Mouse (Mus musculus) erythroblast, embryonic 14.5 days (primary cell): Measurements from ENCODE around the gene Ly75. TPM values are rescaled to one million over a fixed set of nuclear protein-coding genes. Genes with fewer than 3 reads are reported as not detected.

ENCODE experiments used
- H3K27me3 ChIP-seq: 2 replicates; pipeline ENCODE4 v1.6.1; 2012; ENCODE audit warnings: inconsistent platforms; ENCODE audit not compliant: control insufficient read depth
- H3K36me3 ChIP-seq: 2 replicates; pipeline ENCODE4 v1.6.1; 2012; ENCODE audit warnings: mild to moderate bottlenecking, inconsistent platforms; ENCODE audit not compliant: control insufficient read depth
- H3K4me1 ChIP-seq: 2 replicates; pipeline ENCODE4 v1.6.1; 2012; ENCODE audit warnings: inconsistent platforms; ENCODE audit not compliant: control insufficient read depth
- H3K4me3 ChIP-seq: replicated peaks from 2 replicates; pipeline ENCODE3; 2012; ENCODE audit warnings: moderate library complexity, mild to moderate bottlenecking, inconsistent platforms
- H3K9me3 ChIP-seq: 2 replicates; pipeline ENCODE4 v1.6.1; 2012; ENCODE audit warnings: low read length, inconsistent platforms, mixed read lengths; ENCODE audit not compliant: control insufficient read depth
- GATA1 ChIP-seq: IDR thresholded peaks from 2 replicates; pipeline ENCODE4 v1.6.1; 2012; ENCODE audit warnings: low read length, inconsistent platforms, mixed read lengths
- TAL1 ChIP-seq: IDR thresholded peaks from 3 replicates; pipeline ENCODE4 v1.6.1; 2012; ENCODE audit warnings: low read length, inconsistent platforms, mixed read lengths
- polyA plus RNA-seq: library from polyadenylated mRNA; stranded (reverse); fragments of >175 nt; gene quantifications from 2 replicates; pipeline ENCODE4 v1.2.3, GENCODE M21; 2012

Gene Ly75
- polyA plus RNA-seq, 1 experiment = not detected

DNA sequence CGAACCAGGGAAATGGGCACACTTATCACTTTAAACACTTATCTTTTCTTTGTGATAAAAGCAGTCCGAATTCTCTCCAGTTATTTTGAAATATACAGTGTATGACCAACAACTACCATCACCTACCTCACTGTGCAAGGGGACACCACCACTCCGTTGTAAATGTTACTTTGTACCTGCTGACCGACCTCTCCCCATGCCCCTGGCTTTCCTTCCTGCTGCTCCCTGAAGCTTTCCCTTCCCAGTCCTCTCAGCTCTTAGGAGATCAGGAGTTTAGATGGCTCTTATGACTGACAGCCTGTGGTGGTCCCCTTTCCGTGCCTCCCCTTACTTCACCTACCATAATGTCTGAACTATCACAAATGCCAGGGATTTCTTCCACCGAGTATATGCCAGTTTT is 21.0 kb downstream of the Ly75 start:
- no peaks in the 10 kb centered on the region for H3K36me3 ChIP-seq
- no peaks in the 10 kb centered on the region for H3K27me3 ChIP-seq
- no peaks in the 10 kb centered on the region for H3K4me1 ChIP-seq
- no peaks in the 10 kb centered on the region for H3K9me3 ChIP-seq
- no peak overlapping the region for H3K4me3 ChIP-seq
- no peak for TF ChIP-seq GATA1
- no peak for TF ChIP-seq TAL1

DNA sequence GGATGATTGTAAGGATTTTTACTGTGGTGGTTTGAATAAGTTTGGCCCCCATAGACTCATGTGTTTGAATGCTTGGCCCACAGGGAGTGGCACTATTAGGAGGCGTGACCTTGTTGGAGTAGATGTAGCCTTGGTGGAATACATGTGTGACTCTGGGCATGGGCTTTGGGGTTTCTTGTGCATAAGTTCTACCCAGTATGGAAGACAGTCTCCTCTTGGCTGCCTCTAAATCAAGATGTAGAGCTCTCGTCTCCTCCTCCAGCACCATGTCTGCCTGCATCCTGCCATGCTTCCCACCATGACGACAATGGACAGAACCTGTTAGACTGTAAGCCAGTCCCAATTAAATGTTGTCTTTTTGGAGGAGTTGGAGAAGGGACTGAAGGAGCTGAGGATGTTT is 23.3 kb downstream of the Ly75 start:
- Histone ChIP-seq H3K9me3 (no peaks in the 10 kb centered on the region), H3K4me3 (no peak overlapping the region), H3K4me1 (no peaks in the 10 kb centered on the region), H3K27me3 (no peaks in the 10 kb centered on the region), H3K36me3 (no peaks in the 10 kb centered on the region)
- TF ChIP-seq GATA1 = no peak

DNA sequence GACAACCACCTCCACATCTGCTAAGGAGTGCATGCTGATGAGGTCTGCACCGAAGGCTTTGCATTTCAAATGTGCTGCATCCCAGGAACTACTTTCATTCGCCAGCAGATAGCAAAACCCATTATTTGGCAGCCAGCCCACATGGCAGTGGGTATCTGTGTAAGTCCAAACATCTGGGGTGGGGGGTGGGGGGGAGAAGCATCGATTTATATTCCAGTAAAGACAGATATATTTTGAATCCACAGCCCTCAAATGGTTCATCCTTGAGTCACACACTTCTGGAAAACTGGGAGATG is 27.8 kb downstream of the Ly75 start:
- TF ChIP-seq TAL1 = no peak
- TF ChIP-seq GATA1 = no peak
- no peaks in the 10 kb centered on the region; the same call in 1 of the 2 replicates for H3K4me1 ChIP-seq
- no peaks in the 10 kb centered on the region for H3K27me3 ChIP-seq
- no peaks in the 10 kb centered on the region; the same call in 1 of the 2 replicates for H3K36me3 ChIP-seq
- no peaks in the 10 kb centered on the region for H3K9me3 ChIP-seq
- no peak overlapping the region for H3K4me3 ChIP-seq

DNA sequence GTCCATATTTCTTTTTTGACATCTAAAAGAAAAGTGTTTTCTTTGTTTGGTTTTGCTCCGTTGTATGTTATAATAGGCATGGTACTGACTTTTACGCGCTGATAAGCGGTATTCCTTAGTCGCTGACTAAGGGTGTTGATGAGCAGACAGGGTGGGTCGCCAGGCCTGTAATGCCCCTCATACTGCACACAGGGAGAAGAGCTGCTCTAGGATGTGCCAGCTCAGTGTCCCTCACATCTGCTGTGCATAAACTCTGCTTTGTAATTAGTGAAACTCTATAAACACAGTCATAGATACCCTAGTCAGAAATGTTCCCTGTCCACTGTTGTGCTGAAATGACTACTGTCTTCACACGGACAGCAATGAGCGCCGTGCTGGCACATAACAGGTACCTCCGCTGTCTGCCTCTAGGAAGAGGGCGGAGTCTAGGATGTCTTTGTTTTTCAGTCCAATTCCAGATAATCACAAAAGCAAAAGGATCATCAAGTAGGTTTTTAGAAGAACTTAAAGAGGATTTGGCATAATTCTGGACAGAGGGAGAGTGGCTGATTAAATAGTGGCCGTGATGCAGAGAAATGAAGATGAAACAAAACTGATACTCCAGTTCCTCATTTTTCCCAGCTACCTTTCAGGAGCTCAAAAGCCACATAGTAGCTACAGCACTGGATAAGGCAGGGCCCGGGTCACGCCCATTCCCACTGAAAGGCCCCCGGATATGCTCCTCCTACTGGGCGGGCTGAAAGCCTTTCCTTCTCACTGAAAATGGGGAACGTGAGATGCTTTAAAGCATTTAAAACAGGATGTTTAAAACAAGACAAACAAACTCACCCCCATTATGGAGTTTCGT is 28.3 kb downstream of the Ly75 start:
- H3K4me1 ChIP-seq = no peaks in the 10 kb centered on the region; the same call in 1 of the 2 replicates
- no peaks in the 10 kb centered on the region for H3K27me3 ChIP-seq
- no peak overlapping the region for H3K4me3 ChIP-seq
- no peaks in the 10 kb centered on the region; the same call in 1 of the 2 replicates for H3K36me3 ChIP-seq
- TF ChIP-seq TAL1 (no peak), GATA1 (no peak)
- no peaks in the 10 kb centered on the region for H3K9me3 ChIP-seq

DNA sequence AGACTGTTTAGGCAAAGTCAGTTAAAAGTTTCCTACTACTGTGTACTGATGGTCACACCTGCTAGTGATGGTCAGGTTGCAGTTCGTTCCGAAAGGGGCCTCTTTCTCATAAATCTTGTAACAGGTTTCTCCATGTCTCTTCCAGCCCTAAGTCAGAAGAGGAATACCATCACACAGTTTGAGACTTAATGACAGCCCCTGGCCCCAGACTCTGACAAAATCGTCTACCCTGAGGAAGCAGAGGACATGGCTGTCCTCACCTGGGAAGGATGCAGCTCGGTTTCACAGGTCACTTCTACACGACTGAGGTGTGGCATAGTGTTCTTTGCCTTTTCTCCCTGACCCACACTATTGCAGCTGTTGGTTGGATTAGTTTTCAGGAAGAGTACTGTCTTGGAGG is 30.8 kb downstream of the Ly75 start:
- Histone ChIP-seq H3K36me3 (no peaks in the 10 kb centered on the region; the same call in 1 of the 2 replicates), H3K4me1 (no peaks in the 10 kb centered on the region; the same call in 1 of the 2 replicates), H3K4me3 (no peak overlapping the region), H3K27me3 (no peaks in the 10 kb centered on the region), H3K9me3 (no peaks in the 10 kb centered on the region)
- TF ChIP-seq TAL1 = no peak
- no peak for TF ChIP-seq GATA1

DNA sequence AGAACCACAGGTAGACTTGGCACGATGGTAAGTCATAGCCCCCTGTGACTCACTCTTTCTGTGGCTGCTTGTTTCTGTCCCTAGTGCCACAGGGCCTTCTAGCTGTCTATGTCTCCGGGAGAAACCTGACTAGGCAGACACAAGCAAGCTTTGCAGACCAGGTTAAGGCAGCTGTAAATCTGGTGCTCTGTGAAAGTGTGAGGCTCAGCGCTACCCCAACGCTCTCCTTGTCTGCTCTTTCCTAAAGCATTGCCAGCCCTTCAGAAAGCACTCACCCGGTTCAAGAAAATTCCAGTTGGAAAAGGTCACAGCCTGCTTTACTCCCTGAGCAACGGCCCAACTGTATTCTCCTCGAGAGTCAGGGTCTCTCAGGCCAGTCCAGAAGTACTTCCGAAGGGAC is 31.3 kb downstream of the Ly75 start:
- TF ChIP-seq TAL1 = no peak
- TF ChIP-seq GATA1 = no peak
- no peaks in the 10 kb centered on the region; the same call in 1 of the 2 replicates for H3K4me1 ChIP-seq

DNA sequence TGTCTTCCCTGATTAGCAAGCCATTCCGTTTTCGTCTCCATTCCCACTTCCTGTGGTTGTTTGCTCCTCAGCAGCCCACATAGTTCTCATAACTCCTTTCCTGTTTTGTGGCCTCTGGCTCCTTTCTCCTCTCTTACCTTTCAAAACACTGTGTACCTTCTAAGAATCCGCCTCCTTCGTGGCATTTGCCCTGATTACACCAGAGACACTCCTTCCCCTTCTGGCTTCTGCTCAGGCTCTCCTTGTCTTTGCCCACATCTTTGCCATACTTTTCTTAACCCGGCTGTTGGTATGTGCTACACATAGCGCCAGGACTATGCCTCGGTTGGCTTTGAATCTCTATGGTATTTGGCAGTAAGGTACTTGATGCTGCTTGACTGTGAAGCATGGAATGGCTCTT is 35.2 kb downstream of the Ly75 start:
- TF ChIP-seq TAL1 = no peak
- no peak for TF ChIP-seq GATA1
- H3K4me3 ChIP-seq = no peak overlapping the region
- H3K27me3 ChIP-seq = no peaks in the 10 kb centered on the region
- H3K4me1 ChIP-seq = no peaks in the 10 kb centered on the region
- H3K36me3 ChIP-seq = no peaks in the 10 kb centered on the region
- no peaks in the 10 kb centered on the region for H3K9me3 ChIP-seq

More for the DNA sequence above, 31.3 kb downstream of the Ly75 start:
- H3K9me3 ChIP-seq = no peaks in the 10 kb centered on the region
- no peaks in the 10 kb centered on the region for H3K27me3 ChIP-seq
- H3K36me3 ChIP-seq = no peaks in the 10 kb centered on the region; the same call in 1 of the 2 replicates
- no peak overlapping the region for H3K4me3 ChIP-seq

DNA sequence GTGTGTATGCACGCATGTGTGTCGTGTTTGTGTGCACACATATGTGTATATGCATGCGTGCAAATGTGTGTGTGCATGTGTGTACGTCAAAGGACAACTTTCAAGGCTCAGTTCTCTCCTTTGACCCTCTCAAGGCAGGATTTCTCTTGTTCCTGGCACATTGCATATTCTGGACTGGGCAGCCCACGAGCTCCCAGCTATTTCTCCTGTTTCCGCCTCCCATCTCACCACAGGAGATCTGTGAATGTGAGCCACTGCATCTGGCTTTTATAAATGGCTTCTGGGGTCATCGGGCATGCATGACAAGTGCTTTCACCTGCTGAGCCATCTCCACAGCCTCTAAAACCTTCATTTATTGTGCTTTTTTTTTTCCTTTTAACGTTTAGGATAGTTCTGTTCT is 36.6 kb downstream of the Ly75 start:
- no peak overlapping the region for H3K4me3 ChIP-seq
- no peaks in the 10 kb centered on the region for H3K36me3 ChIP-seq
- no peaks in the 10 kb centered on the region for H3K9me3 ChIP-seq
- no peaks in the 10 kb centered on the region for H3K27me3 ChIP-seq
- TF ChIP-seq TAL1 (no peak), GATA1 (no peak)
- H3K4me1 ChIP-seq = no peaks in the 10 kb centered on the region

DNA sequence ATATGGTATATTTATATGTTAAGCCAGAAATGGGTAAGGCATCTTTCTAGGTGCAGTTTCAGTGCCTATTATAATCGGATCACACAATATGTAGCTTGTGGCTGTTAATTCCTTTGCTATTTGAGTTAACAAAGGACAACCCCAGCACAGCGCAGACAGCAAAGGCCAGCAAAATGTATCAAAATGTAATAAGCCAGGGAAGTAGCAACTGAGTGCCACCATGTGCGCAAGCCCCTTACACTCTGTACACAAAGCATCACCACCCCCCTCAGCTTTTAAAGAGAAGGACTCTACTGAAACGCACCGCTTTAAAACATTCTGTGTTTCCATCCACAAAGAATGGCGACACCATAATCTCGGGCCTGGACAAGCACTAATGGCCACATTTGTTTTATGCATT is 37.4 kb downstream of the Ly75 start:
- TF ChIP-seq GATA1 (no peak), TAL1 (no peak)
- H3K9me3 ChIP-seq = no peaks in the 10 kb centered on the region
- H3K4me1 ChIP-seq = no peaks in the 10 kb centered on the region
- no peaks in the 10 kb centered on the region for H3K36me3 ChIP-seq
- H3K27me3 ChIP-seq = no peaks in the 10 kb centered on the region
- no peak overlapping the region for H3K4me3 ChIP-seq

DNA sequence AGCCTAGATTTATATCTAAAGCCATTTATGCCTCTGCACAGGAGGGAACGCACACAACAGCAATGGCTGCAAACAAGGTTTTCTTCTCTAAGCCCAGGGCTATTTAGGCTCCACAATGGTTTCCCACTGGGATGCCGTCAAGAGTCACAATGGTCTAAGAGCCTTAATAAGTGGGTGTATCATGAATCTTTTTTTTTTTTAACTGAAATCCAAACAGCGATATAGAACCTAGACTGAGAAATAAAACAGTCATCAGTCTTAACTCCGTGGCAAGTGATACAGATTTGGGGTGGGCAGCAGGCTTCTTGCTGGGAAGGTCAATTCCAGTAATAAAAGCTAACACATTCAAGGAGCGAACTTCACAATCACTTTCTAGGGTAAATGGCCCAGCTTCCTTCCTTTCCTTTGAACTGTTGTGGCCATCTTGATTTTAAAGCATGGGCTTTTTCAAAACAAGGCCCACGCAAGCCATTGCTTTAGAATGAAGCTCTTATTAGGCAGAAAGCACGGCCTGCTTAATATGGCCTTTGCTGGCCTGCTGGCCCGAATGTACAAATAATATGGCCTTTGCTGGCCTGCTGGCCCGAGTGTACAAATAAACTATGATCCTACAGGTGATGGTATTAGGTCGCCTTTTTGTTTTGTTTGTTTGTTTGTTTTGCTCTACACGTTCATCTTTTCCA is 39.4 kb downstream of the Ly75 start:
- Histone ChIP-seq H3K36me3 (no peaks in the 10 kb centered on the region), H3K4me3 (no peak overlapping the region), H3K27me3 (no peaks in the 10 kb centered on the region), H3K4me1 (no peaks in the 10 kb centered on the region), H3K9me3 (no peaks in the 10 kb centered on the region)
- TF ChIP-seq GATA1 (no peak), TAL1 (no peak)
